Mouse (Mus musculus) intestine, embryonic 16.5 days (tissue): Measurements from ENCODE around the gene Pld3. TPM values are rescaled to one million over a fixed set of nuclear protein-coding genes. Genes with fewer than 3 reads are reported as not detected.

Experiments
- ATAC-seq: fragments of 200-750 bp; cut with Nextera tagmentation; 2 replicates; pipeline ENCODE4 v1.8.0; 2017; ENCODE audit warnings: moderate TSS enrichment, moderate library complexity
- H3K27ac ChIP-seq: fragments of 300-500 bp; sonication (generic); 2 replicates; pipeline ENCODE4 v1.5.1; 2014; ENCODE audit warnings: mild to moderate bottlenecking, low read length
- H3K27me3 ChIP-seq: fragments of 300-500 bp; sonication (generic); replicated peaks from 2 replicates; pipeline ENCODE4 v1.6.1; 2014; ENCODE audit warnings: low read length, control low read depth, mixed read lengths; ENCODE audit not compliant: control insufficient read depth, insufficient read depth
- H3K36me3 ChIP-seq: fragments of 300-500 bp; sonication (generic); 2 replicates; pipeline ENCODE4 v1.6.1; 2014; ENCODE audit warnings: low read length, control low read depth; ENCODE audit not compliant: control insufficient read depth, insufficient read depth
- H3K4me1 ChIP-seq: fragments of 300-500 bp; sonication (generic); 2 replicates; pipeline ENCODE4 v1.6.1; 2014; ENCODE audit warnings: low read length, control low read depth, mixed read lengths; ENCODE audit not compliant: control insufficient read depth, insufficient read depth
- H3K4me2 ChIP-seq: fragments of 300-500 bp; sonication (generic); 2 replicates; pipeline ENCODE4 v1.6.1; 2014; ENCODE audit warnings: low read depth, low read length, control low read depth
- H3K4me3 ChIP-seq: fragments of 300-500 bp; sonication (generic); 2 replicates; pipeline ENCODE4 v1.5.1; 2014; ENCODE audit warnings: mild to moderate bottlenecking, low read length
- H3K9ac ChIP-seq: fragments of 300-500 bp; sonication (generic); 2 replicates; pipeline ENCODE4 v1.6.1; 2014; ENCODE audit warnings: low read depth, low read length
- H3K9me3 ChIP-seq: fragments of 300-500 bp; sonication (generic); 2 replicates; pipeline ENCODE4 v1.6.1; 2016; ENCODE audit warnings: low read length, control low read depth; ENCODE audit not compliant: control insufficient read depth
- WGBS: fragments of 180-500 bp; shearing (Covaris S2); extraction: QIAGEN DNeasy Blood & Tissue Kit; methylation state at CpG from one replicate; pipeline ENCODE4 v1.1.7; 2014; 5-methylcytosine and 5-hydroxymethylcytosine counted together
- polyA plus RNA-seq: library from polyadenylated mRNA; unstranded; fragments of >200 nt; fragmentation: Nextera tagmentation; extraction: Ambion mirVana; gene quantifications from 2 replicates; pipeline ENCODE4 v1.2.1, GENCODE M21; 2015

Pld3 gene
- polyA plus RNA-seq, 1 experiment from 2014 or later = 65.6 TPM

- no peaks in the 10 kb centered on the region for H3K27me3 ChIP-seq
- no peak overlapping the region for H3K4me2 ChIP-seq
- WGBS = 88% methylated on average over 5 of the region's 5 CpGs
These were observed 59.6 kb downstream of the Pld3 start for GRCm38 (mm10) chr7:27493450-27493849.

DNA sequence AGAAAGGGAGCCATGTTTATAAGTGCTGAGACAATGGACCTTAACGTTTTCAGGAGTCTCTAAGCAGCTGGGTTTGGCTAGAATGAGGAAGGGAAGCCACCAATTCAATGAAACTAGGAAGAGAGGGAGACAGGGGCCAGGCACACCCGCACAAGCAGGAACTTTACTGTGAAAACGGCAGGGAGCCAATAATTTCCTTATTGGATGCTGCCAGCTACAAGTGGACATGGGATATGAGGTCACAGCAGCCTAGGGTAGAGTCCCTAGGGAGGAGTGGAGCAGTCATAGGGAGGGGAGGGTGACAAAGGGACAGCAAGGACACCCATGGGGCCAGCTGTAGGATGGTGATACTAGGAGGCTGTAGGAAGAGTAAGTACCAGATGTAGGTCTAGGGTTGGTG is 60.0 kb downstream of the Pld3 start:
- Histone ChIP-seq H3K27ac (no peak overlapping the region), H3K9ac (no peak overlapping the region), H3K4me1 (peaks cover 33% of the 10 kb centered on the region), H3K4me2 (no peak overlapping the region), H3K36me3 (0 out of 2 replicates have a peak, but pooled peaks cover 3% of the 10 kb centered on the region), H3K4me3 (no peak overlapping the region), H3K27me3 (no peaks in the 10 kb centered on the region), H3K9me3 (no peaks in the 10 kb centered on the region)
- no peak for ATAC-seq
- WGBS = 49% methylated on average over 3 of the region's 3 CpGs

More at GRCm38 (mm10) chr7:27493450-27493849, 59.6 kb downstream of the Pld3 start:
- Histone ChIP-seq H3K27ac (no peak overlapping the region), H3K9me3 (no peaks in the 10 kb centered on the region), H3K4me1 (peaks cover 28% of the 10 kb centered on the region), H3K36me3 (0 out of 2 replicates have a peak, but pooled peaks cover 3% of the 10 kb centered on the region), H3K4me3 (no peak overlapping the region), H3K9ac (no peak overlapping the region)
- ATAC-seq = no peak

DNA sequence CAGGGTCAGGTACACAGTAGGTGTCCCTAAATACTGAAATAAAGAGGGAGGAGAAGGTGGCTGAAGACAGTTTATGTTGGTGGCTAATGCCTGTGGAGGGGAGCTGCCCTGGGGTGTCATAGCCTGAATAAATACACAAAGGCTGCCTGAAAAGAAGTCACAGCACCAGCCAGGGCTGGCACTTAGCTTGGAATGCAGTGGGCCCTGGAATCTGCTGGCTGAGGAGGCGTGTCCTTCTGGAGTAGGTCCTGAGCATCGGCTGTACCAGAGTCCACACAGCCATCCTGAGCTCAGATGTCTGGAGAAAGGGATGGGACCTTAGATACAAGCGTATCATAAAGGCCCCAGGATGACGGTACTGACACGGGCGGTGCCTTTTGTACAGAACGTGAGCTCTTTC is 61.2 kb downstream of the Pld3 start:
- H3K4me3 ChIP-seq = no peak overlapping the region
- WGBS = 63% methylated on average over 7 of the region's 7 CpGs
- no peaks in the 10 kb centered on the region for H3K27me3 ChIP-seq
- no peaks in the 10 kb centered on the region for H3K9me3 ChIP-seq
- no peak overlapping the region for H3K4me2 ChIP-seq
- H3K27ac ChIP-seq = 0 out of 2 replicates have a peak overlapping the region, but pooled peaks have one; percentile 1
- H3K4me1 ChIP-seq = peaks cover 34% of the 10 kb centered on the region
- 0 out of 2 replicates have a peak, but pooled peaks cover 3% of the 10 kb centered on the region for H3K36me3 ChIP-seq
- ATAC-seq = no peak
- H3K9ac ChIP-seq = no peak overlapping the region

DNA sequence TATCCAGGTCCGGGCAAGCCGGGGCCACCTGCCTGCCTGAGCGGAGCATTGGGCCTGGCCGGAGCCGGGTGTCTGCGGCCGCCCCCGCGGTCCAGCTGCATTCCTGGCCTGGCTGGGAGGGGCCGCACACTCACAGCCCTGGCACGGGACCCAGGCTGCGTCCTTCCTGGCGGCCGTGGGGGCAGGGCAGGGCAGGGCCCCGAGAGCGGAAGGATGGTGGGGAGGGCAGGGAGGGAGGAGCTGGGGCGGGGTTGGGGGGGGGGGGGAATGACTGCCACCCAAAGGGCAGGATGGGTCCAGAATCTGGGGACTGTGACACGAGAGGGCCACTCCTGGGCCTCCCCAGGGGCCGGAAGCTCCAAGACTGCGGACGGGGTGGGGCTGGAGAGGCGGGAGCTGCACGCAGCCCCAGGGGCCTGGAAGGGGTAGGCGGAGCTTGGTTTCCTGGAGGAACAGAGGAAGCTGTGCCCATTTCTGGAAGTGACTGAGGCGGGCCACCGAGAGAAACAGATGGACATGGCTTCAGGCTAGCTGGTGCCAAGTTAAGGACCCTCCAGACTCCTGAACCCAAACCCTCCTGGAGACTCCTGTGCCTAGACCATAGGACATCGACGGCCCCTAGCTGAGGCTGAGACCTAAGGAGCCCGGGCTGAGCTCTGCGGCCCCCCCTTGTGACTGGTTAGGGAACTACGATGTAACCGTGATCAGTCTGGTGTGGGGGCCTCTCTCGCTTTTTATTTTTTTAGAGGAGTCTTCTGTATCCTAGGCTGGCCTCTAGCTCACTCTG is 62.3 kb downstream of the Pld3 start:
- under 1% methylated on average over 29 of the region's 33 CpGs for WGBS

GRCm38 (mm10) chr7:27490227-27490542 is 62.8 kb downstream of the Pld3 start:
- Histone ChIP-seq H3K9me3 (no peaks in the 10 kb centered on the region), H3K9ac (peak overlapping the region; percentile 69), H3K36me3 (0 out of 2 replicates have a peak, but pooled peaks cover 3% of the 10 kb centered on the region), H3K4me2 (peak overlapping the region; percentile 61), H3K4me3 (peak overlapping the region; percentile 49), H3K27me3 (no peaks in the 10 kb centered on the region), H3K4me1 (peaks cover 36% of the 10 kb centered on the region), H3K27ac (peak overlapping the region; percentile 95)
- no peak for ATAC-seq
- 30% methylated on average over 4 of the region's 4 CpGs for WGBS

More for the DNA sequence above, 62.3 kb downstream of the Pld3 start:
- Histone ChIP-seq H3K9ac (peak overlapping the region; percentile 69), H3K27me3 (no peaks in the 10 kb centered on the region), H3K4me1 (peaks cover 35% of the 10 kb centered on the region), H3K36me3 (0 out of 2 replicates have a peak, but pooled peaks cover 3% of the 10 kb centered on the region), H3K4me3 (peak overlapping the region; percentile 49), H3K4me2 (peak overlapping the region; percentile 61), H3K27ac (peak overlapping the region; percentile 95), H3K9me3 (no peaks in the 10 kb centered on the region)
- ATAC-seq = peak; percentile 87

DNA sequence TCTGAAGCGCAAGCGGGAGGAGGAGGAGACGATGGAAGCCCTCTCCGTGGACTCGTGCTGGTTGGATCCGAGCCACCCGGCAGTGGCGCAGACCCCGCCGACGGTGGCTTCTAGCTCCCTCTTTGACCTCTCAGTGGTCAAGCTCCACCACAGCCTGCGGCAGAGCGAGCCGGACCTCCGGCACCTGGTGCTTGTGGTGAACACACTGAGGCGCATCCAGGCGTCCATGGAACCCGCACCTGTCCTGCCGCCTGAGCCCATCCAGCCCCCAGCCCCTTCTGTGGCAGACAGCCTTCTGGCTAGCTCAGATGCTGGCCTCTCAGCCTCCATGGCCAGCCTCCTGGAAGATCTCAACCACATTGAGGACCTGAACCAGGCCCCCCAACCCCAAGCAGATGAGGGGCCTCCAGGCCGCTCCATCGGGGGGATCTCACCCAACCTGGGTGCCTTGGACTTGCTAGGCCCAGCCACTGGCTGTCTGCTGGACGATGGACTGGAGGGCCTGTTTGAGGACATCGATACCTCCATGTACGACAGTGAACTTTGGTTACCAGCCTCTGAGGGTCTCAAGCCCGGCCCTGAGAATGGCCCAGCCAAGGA is 63.6 kb downstream of the Pld3 start:
- Histone ChIP-seq H3K4me2 (no peak overlapping the region), H3K4me1 (peaks cover 36% of the 10 kb centered on the region), H3K36me3 (0 out of 2 replicates have a peak, but pooled peaks cover 3% of the 10 kb centered on the region), H3K27ac (peak overlapping the region; percentile 95), H3K9me3 (no peaks in the 10 kb centered on the region), H3K9ac (peak overlapping the region; percentile 1; the same call in 1 of the 2 replicates), H3K4me3 (0 out of 2 replicates have a peak overlapping the region, but pooled peaks have one; percentile 2), H3K27me3 (no peaks in the 10 kb centered on the region)
- ATAC-seq = no peak
- whole genome bisulfite sequencing = 92% methylated on average over 25 of the region's 25 CpGs

DNA sequence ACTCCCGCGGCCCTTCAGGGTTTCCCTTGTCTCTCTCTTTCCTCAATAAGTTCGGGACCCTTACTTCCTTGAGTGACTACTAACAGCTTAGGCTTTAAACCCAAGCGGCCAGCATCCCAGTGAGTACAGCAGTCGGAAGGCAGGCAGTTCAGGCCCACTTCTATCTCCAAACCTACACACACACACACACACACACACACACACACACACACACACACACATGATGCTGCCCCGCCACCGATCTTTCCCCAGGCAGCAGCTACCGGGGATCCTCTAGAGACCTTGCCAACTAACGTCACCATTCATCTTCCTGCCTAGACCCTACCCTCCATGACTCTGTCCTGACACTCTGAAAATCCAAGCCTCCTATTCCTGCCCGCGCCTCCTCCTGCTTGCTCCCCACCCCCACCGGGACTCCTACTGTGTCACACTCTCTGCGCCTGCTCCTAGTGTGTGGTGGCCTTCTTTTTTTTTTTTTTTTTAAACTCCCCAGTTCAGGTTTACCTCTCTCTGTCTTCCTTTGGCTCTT is 65.2 kb downstream of the Pld3 start:
- 2% methylated on average over 13 of the region's 13 CpGs for WGBS
- Histone ChIP-seq H3K4me3 (peak overlapping the region; percentile 82), H3K36me3 (0 out of 2 replicates have a peak, but pooled peaks cover 3% of the 10 kb centered on the region), H3K4me2 (peak overlapping the region; percentile 63), H3K9ac (peak overlapping the region; percentile 94), H3K9me3 (no peaks in the 10 kb centered on the region), H3K27ac (peak overlapping the region; percentile 99), H3K27me3 (no peaks in the 10 kb centered on the region), H3K4me1 (peaks cover 36% of the 10 kb centered on the region)
- ATAC-seq = no peak

- under 1% methylated on average over 66 of the region's 80 CpGs for WGBS
- peak; percentile 90 for ATAC-seq
These were observed 66.0 kb downstream of the Pld3 start, which contains the start of gene Sertad1 for GRCm38 (mm10) chr7:27486770-27487697. Sertad1 (plus strand) TSS chr7:27486910.

More at GRCm38 (mm10) chr7:27486770-27487697, 66.0 kb downstream of the Pld3 start, which contains the start of gene Sertad1:
- Histone ChIP-seq H3K36me3 (0 out of 2 replicates have a peak, but pooled peaks cover 3% of the 10 kb centered on the region), H3K4me1 (peaks cover 36% of the 10 kb centered on the region), H3K4me2 (peak within 1 kb of the TSS; percentile 76), H3K27me3 (no peaks in the 10 kb centered on the region), H3K9me3 (no peaks in the 10 kb centered on the region), H3K4me3 (peak within 1 kb of the TSS; percentile 82), H3K27ac (peak within 1 kb of the TSS; percentile 99), H3K9ac (peak within 1 kb of the TSS; percentile 94)
